In genomic region chr10:3507484-3508221, GRCm38 (mm10) we compare ENCODE assay signal across 9 mouse cellular contexts. TPM values are rescaled to one million over a fixed set of nuclear protein-coding genes. Genes with fewer than 3 reads are reported as not detected.
A peak's percentile ranks its signal among the peaks of the same experiment; 100 is the strongest.
DNase-seq lines count a peak whose midpoint lies in the region; ATAC-seq lines count a peak whose summit lies in the region.
"Had no signal": no experiment of that assay in that cellular context is flagged by ENCODE, and none has a peak within 500 bp of the region (broad histone marks: within the 10 kb centered on the region; RNA-seq: fewer than 3 reads in every experiment).

No protein-coding gene starts in this region.

- no peaks in the 10 kb centered on the region for H3K36me3 ChIP-seq in neural tube, embryonic 12.5 days

- H3K4me1 ChIP-seq in neural tube, embryonic 12.5 days = 0 out of 2 replicates have a peak, but pooled peaks cover 3% of the 10 kb centered on the region

- intact Hi-C loops in left cerebral cortex, postnatal 10 days (cut with DNase I) = no loop called here

- DNase-seq in Muller cell, postnatal 12 days (ENCODE audit: inconsistent ontology term) = peak; percentile 61
- DNase-seq in adrenal gland, postnatal 10 days = peak; percentile 94
- peak; percentile 31 to 51 for DNase-seq in gastrocnemius, postnatal 4 days (ENCODE audit: low spot score in 2 of 2)
- peak; percentile 9 for DNase-seq in kidney, adult 11 months
- peak; percentile 63 to 87 for DNase-seq in left cerebral cortex, postnatal 10 days (ENCODE audit: extremely low spot score in 1 of 2, low spot score in 2 of 2)
- DNase-seq in spleen, adult 12 weeks (ENCODE audit: low spot score) = no peak
- DNase-seq in thymus, postnatal 0 days (ENCODE audit: low spot score) = no peak

- no peaks in the 10 kb centered on the region for H3K27me3 ChIP-seq in neural tube, embryonic 12.5 days (replicated peaks)

- no peak overlapping the region for H3K9ac ChIP-seq in neural tube, embryonic 12.5 days

- H3K27ac ChIP-seq in neural tube, embryonic 12.5 days = no peak overlapping the region
- H3K27ac ChIP-seq: macrophage had no signal

- no peak overlapping the region for H3K4me2 ChIP-seq in neural tube, embryonic 12.5 days (replicated peaks)

- H3K9me3 ChIP-seq in neural tube, embryonic 12.5 days = no peaks in the 10 kb centered on the region

- 57% methylated on average over 8 of the region's 8 CpGs for WGBS in neural tube, embryonic 12.5 days

- H3K4me3 ChIP-seq in neural tube, embryonic 12.5 days = no peak overlapping the region

- peak; percentile 54 for ATAC-seq in neural tube, embryonic 12.5 days (ENCODE audit: low FRiP score, low read depth)

RNA-seq across cellular contexts. Expression of gene Iyd, which starts 32.4 kb away (rescaled TPM):
- total RNA-seq in adrenal gland, postnatal 10 days (2021) = 10 to 100 TPM in 1 of 2 experiments, 1 to 10 TPM in 1; 8.2 to 20.4 TPM
- total RNA-seq in gastrocnemius, postnatal 4 days (2021) = under 1 TPM; 0.62 to 0.66 TPM
- 1 to 10 TPM; 1.2 to 2.6 TPM for total RNA-seq in left cerebral cortex, postnatal 10 days (2021)
- not detected in 2 replicates for polyA plus RNA-seq in neural tube, embryonic 12.5 days (2016; fragmentation: Nextera tagmentation; extraction: Ambion mirVana)
- polyA plus RNA-seq in thymus, postnatal 0 days (2015; fragmentation: Nextera tagmentation; extraction: Ambion mirVana) = 0.08 and 0.12 TPM in 2 replicates
- polyA plus RNA-seq: macrophage had no signal

Comparison
In these comparisons a context has a peak if more than half of its experiments do, and no peak if none do; other contexts are left out.
1. DNase-seq: peak in Muller cell, postnatal 12 days (single experiment), adrenal gland, postnatal 10 days (single experiment), gastrocnemius, postnatal 4 days (2 of 2), kidney, adult 11 months (single experiment) and left cerebral cortex, postnatal 10 days (2 of 2); none in spleen, adult 12 weeks (single experiment) and thymus, postnatal 0 days (single experiment).